Mouse (Mus musculus) lung, postnatal 14 days (tissue): ENCODE measurements around the gene M6pr.
"Not testable (repeated sequence)": the region's sequence is repeated elsewhere in the genome, so short reads cannot be mapped to it uniquely, and the experiment has no call there.

ENCODE experiments used
- DNase-seq: peaks from one replicate; pipeline ENCODE4 v3.0.0; 2021

Gene M6pr

GRCm38 (mm10) chr6:122344386-122345116 is 36.0 kb downstream of the M6pr start:
- DNase-seq, result no peak

- no peak for DNase-seq
These were observed 37.2 kb downstream of the M6pr start for GRCm38 (mm10) chr6:122345731-122346130.

GRCm38 (mm10) chr6:122346399-122346798 is 37.9 kb downstream of the M6pr start:
- DNase-seq, result no peak

- DNase-seq, result not testable (repeated sequence)
These were observed 38.8 kb downstream of the M6pr start for GRCm38 (mm10) chr6:122347326-122347725.

- DNase-seq, result no peak
These were observed 47.4 kb downstream of the M6pr start for GRCm38 (mm10) chr6:122355909-122356308.

- DNase-seq, result no peak
These were observed 48.6 kb downstream of the M6pr start for GRCm38 (mm10) chr6:122357089-122357488.

- DNase-seq, result no peak
These were observed 57.2 kb downstream of the M6pr start for GRCm38 (mm10) chr6:122365706-122366105.

GRCm38 (mm10) chr6:122366287-122366686 is 57.8 kb downstream of the M6pr start:
- no peak for DNase-seq

- no peak for DNase-seq
These were observed 58.5 kb downstream of the M6pr start for GRCm38 (mm10) chr6:122366976-122367375.
